Mouse (Mus musculus) megakaryocyte, embryonic 14.5 days (primary cell): ENCODE results near the gene Grin2b.
"Not testable (repeated sequence)": the region's sequence is repeated elsewhere in the genome, so short reads cannot be mapped to it uniquely, and the experiment has no call there.

Experiments
- FLI1 ChIP-seq: IDR thresholded peaks from 2 replicates; pipeline ENCODE4 v1.6.1; 2012; ENCODE audit warnings: low read length, inconsistent platforms, mixed read lengths
- GATA1 ChIP-seq: IDR thresholded peaks from 3 replicates; pipeline ENCODE4 v1.6.1; 2012; ENCODE audit warnings: mixed read lengths, low read length, inconsistent platforms, borderline replicate concordance

GRCm38 (mm10) chr6:135706850-135707522, 466.3 kb downstream of the Grin2b start:
- TF ChIP-seq FLI1, GATA1: not testable (repeated sequence)
